Mouse (Mus musculus) intestine, embryonic 14.5 days (tissue): Measurements from ENCODE around the gene Ccdc82. TPM values are rescaled to one million over a fixed set of nuclear protein-coding genes. Genes with fewer than 3 reads are reported as not detected.

ENCODE experiments used
- ATAC-seq: fragments of 200-750 bp; cut with Nextera tagmentation; replicated peaks from 2 replicates; pipeline ENCODE4 v1.8.0; 2017; ENCODE audit warnings: low read depth, moderate number of reproducible peaks, moderate TSS enrichment, moderate library complexity; ENCODE audit not compliant: low FRiP score, low TSS enrichment
- DNase-seq: peaks from one replicate; pipeline ENCODE4 v3.0.0-alpha.2; 2018; ENCODE audit warnings: low spot score
- H3K27ac ChIP-seq: fragments of 300-500 bp; sonication (generic); 2 replicates; pipeline ENCODE4 v1.5.1; 2014; ENCODE audit warnings: low read depth, mild to moderate bottlenecking, control low read depth
- H3K27me3 ChIP-seq: fragments of 300-500 bp; sonication (generic); replicated peaks from 2 replicates; pipeline ENCODE4 v1.6.1; 2014; ENCODE audit warnings: low read length, control low read depth; ENCODE audit not compliant: control insufficient read depth, insufficient read depth
- H3K36me3 ChIP-seq: fragments of 300-500 bp; sonication (generic); 2 replicates; pipeline ENCODE4 v1.6.1; 2014; ENCODE audit warnings: low read length, control low read depth; ENCODE audit not compliant: control insufficient read depth, insufficient read depth
- H3K4me1 ChIP-seq: fragments of 300-500 bp; sonication (generic); replicated peaks from 2 replicates; pipeline ENCODE4 v1.6.1; 2014; ENCODE audit warnings: low read length, control low read depth, mixed read lengths; ENCODE audit not compliant: control insufficient read depth, insufficient read depth
- H3K4me2 ChIP-seq: fragments of 300-500 bp; sonication (generic); 2 replicates; pipeline ENCODE4 v1.6.1; 2014; ENCODE audit warnings: low read length
- H3K4me3 ChIP-seq: fragments of 300-500 bp; sonication (generic); 2 replicates; pipeline ENCODE4 v1.5.1; 2014; ENCODE audit warnings: low read depth, low read length, control low read depth, mixed read lengths
- H3K9ac ChIP-seq: fragments of 300-500 bp; sonication (generic); 2 replicates; pipeline ENCODE4 v1.6.1; 2014; ENCODE audit warnings: mild to moderate bottlenecking, low read length
- H3K9me3 ChIP-seq: fragments of 300-500 bp; sonication (generic); 2 replicates; pipeline ENCODE4 v1.6.1; 2016; ENCODE audit warnings: low read length, control low read depth; ENCODE audit not compliant: control insufficient read depth
- WGBS: fragments of 180-500 bp; shearing (Covaris S2); extraction: QIAGEN DNeasy Blood & Tissue Kit; methylation state at CpG from one replicate; pipeline ENCODE4 v1.1.7; 2014; 5-methylcytosine and 5-hydroxymethylcytosine counted together
- polyA plus RNA-seq: library from polyadenylated mRNA; unstranded; fragments of >200 nt; fragmentation: Nextera tagmentation; extraction: Ambion mirVana; gene quantifications from 2 replicates; pipeline ENCODE4 v1.2.1, GENCODE M21; 2014

Gene Ccdc82
- polyA plus RNA-seq, 1 experiment from 2014 or later, result 10.2 TPM

GRCm38 (mm10) chr9:13242321-13242720 lies 4.4 kb upstream of the Ccdc82 start:
- H3K4me1 ChIP-seq, result peaks cover 2% of the 10 kb centered on the region; the same call in 1 of the 2 replicates
- no peak for ATAC-seq
- no peaks in the 10 kb centered on the region for H3K27me3 ChIP-seq
- no peak for DNase-seq
- H3K4me3 ChIP-seq, result no peak overlapping the region
- H3K36me3 ChIP-seq, result no peaks in the 10 kb centered on the region
- H3K9ac ChIP-seq, result no peak overlapping the region
- no peak overlapping the region for H3K4me2 ChIP-seq
- no peak overlapping the region for H3K27ac ChIP-seq
- no peaks in the 10 kb centered on the region for H3K9me3 ChIP-seq

- ATAC-seq (no peak), DNase-seq (peak; percentile 76)
- Histone ChIP-seq H3K27me3 (no peaks in the 10 kb centered on the region), H3K9me3 (no peaks in the 10 kb centered on the region), H3K4me3 (peak within 1 kb of the TSS; percentile 60), H3K4me1 (peaks cover 3% of the 10 kb centered on the region; the same call in 1 of the 2 replicates), H3K36me3 (no peaks in the 10 kb centered on the region), H3K4me2 (peak within 1 kb of the TSS; percentile 56), H3K9ac (peak within 1 kb of the TSS; percentile 55), H3K27ac (peak within 1 kb of the TSS; percentile 75)
- 6% methylated on average over 10 of the region's 10 CpGs for WGBS
Measured at GRCm38 (mm10) chr9:13245481-13245880, 1.3 kb upstream of the Ccdc82 start, which contains the start of gene Jrkl. Gene Jrkl (minus strand): TSS chr9:13245829.

- ATAC-seq, result no peak
- no peak for DNase-seq
Measured at GRCm38 (mm10) chr9:13248104-13248503, 1.3 kb downstream of the Ccdc82 start.

GRCm38 (mm10) chr9:13251251-13251650 lies 4.5 kb downstream of the Ccdc82 start:
- DNase-seq (no peak), ATAC-seq (no peak)
- H3K27me3 ChIP-seq, result no peaks in the 10 kb centered on the region
- H3K27ac ChIP-seq, result no peak overlapping the region
- 82% methylated on average over 2 of the region's 2 CpGs for WGBS
- no peaks in the 10 kb centered on the region for H3K36me3 ChIP-seq
- H3K9ac ChIP-seq, result no peak overlapping the region
- peaks cover 3% of the 10 kb centered on the region; the same call in 1 of the 2 replicates for H3K4me1 ChIP-seq
- H3K4me3 ChIP-seq, result no peak overlapping the region
- H3K4me2 ChIP-seq, result no peak overlapping the region
- no peaks in the 10 kb centered on the region for H3K9me3 ChIP-seq

More at GRCm38 (mm10) chr9:13248104-13248503, 1.3 kb downstream of the Ccdc82 start:
- Histone ChIP-seq H3K4me2 (no peak overlapping the region), H3K4me1 (peaks cover 3% of the 10 kb centered on the region; the same call in 1 of the 2 replicates), H3K9ac (no peak overlapping the region), H3K27ac (no peak overlapping the region), H3K27me3 (no peaks in the 10 kb centered on the region), H3K4me3 (no peak overlapping the region), H3K9me3 (no peaks in the 10 kb centered on the region), H3K36me3 (no peaks in the 10 kb centered on the region)
- 92% methylated on average over 4 of the region's 4 CpGs for WGBS

- H3K9ac ChIP-seq, result no peak overlapping the region
- ATAC-seq, result no peak
- no peak for DNase-seq
- H3K27ac ChIP-seq, result no peak overlapping the region
- H3K27me3 ChIP-seq, result no peaks in the 10 kb centered on the region
- WGBS, result 94% methylated on average over 1 of the region's 1 CpGs
- H3K9me3 ChIP-seq, result no peaks in the 10 kb centered on the region
- no peaks in the 10 kb centered on the region for H3K36me3 ChIP-seq
- no peaks in the 10 kb centered on the region for H3K4me1 ChIP-seq
- H3K4me3 ChIP-seq, result no peak overlapping the region
- H3K4me2 ChIP-seq, result no peak overlapping the region
Measured at GRCm38 (mm10) chr9:13256726-13257125, 10.0 kb downstream of the Ccdc82 start.

GRCm38 (mm10) chr9:13258173-13258572 lies 11.4 kb downstream of the Ccdc82 start:
- 87% methylated on average over 2 of the region's 2 CpGs for WGBS
- Histone ChIP-seq H3K27me3 (no peaks in the 10 kb centered on the region), H3K27ac (no peak overlapping the region), H3K9me3 (no peaks in the 10 kb centered on the region), H3K4me1 (no peaks in the 10 kb centered on the region), H3K36me3 (no peaks in the 10 kb centered on the region), H3K4me2 (no peak overlapping the region), H3K4me3 (no peak overlapping the region), H3K9ac (no peak overlapping the region)
- no peak for DNase-seq
- no peak for ATAC-seq

- ATAC-seq (no peak), DNase-seq (no peak)
- Histone ChIP-seq H3K27ac (no peak overlapping the region), H3K9ac (no peak overlapping the region), H3K4me1 (no peaks in the 10 kb centered on the region), H3K27me3 (no peaks in the 10 kb centered on the region), H3K4me3 (no peak overlapping the region), H3K9me3 (no peaks in the 10 kb centered on the region), H3K4me2 (no peak overlapping the region), H3K36me3 (no peaks in the 10 kb centered on the region)
- WGBS, result 72% methylated on average over 3 of the region's 3 CpGs
Measured at GRCm38 (mm10) chr9:13260980-13261379, 14.2 kb downstream of the Ccdc82 start.

- H3K9me3 ChIP-seq, result no peaks in the 10 kb centered on the region
- H3K27ac ChIP-seq, result no peak overlapping the region
- no peaks in the 10 kb centered on the region for H3K27me3 ChIP-seq
- no peaks in the 10 kb centered on the region for H3K4me1 ChIP-seq
- no peak for DNase-seq
- ATAC-seq, result no peak
- H3K9ac ChIP-seq, result no peak overlapping the region
- H3K4me3 ChIP-seq, result no peak overlapping the region
- H3K4me2 ChIP-seq, result no peak overlapping the region
- H3K36me3 ChIP-seq, result no peaks in the 10 kb centered on the region
- WGBS, result 89% methylated on average over 1 of the region's 1 CpGs
Measured at GRCm38 (mm10) chr9:13273219-13273618, 26.5 kb downstream of the Ccdc82 start.

- WGBS, result 74% methylated on average over 2 of the region's 2 CpGs
- no peaks in the 10 kb centered on the region for H3K27me3 ChIP-seq
- H3K9me3 ChIP-seq, result no peaks in the 10 kb centered on the region
- no peak for DNase-seq
- no peak overlapping the region for H3K4me2 ChIP-seq
- no peaks in the 10 kb centered on the region for H3K36me3 ChIP-seq
- ATAC-seq, result no peak
- no peak overlapping the region for H3K4me3 ChIP-seq
- no peaks in the 10 kb centered on the region for H3K4me1 ChIP-seq
- H3K27ac ChIP-seq, result no peak overlapping the region
- no peak overlapping the region for H3K9ac ChIP-seq
Measured at GRCm38 (mm10) chr9:13287482-13287881, 40.7 kb downstream of the Ccdc82 start.
